Mouse (Mus musculus) limb, embryonic 14.5 days (tissue): ENCODE data around the gene Tm9sf3. TPM values are rescaled to one million over a fixed set of nuclear protein-coding genes. Genes with fewer than 3 reads are reported as not detected.

Experiments used
- ATAC-seq: fragments of 200-750 bp; cut with Nextera tagmentation; 2 replicates; pipeline ENCODE4 v1.8.0; 2017; ENCODE audit warnings: low read depth, moderate number of reproducible peaks, moderate TSS enrichment; ENCODE audit not compliant: low FRiP score
- DNase-seq: peaks from one replicate; pipeline ENCODE4 v3.0.0-alpha.2; 2015; ENCODE audit warnings: low spot score
- H3K27ac ChIP-seq: fragments of 300-500 bp; sonication (generic); replicated peaks from 2 replicates; pipeline ENCODE4 v1.5.1; 2014; ENCODE audit warnings: low read depth, mild to moderate bottlenecking, low read length, moderate library complexity, mixed read lengths
- H3K27me3 ChIP-seq: fragments of 300-500 bp; sonication (generic); 2 replicates; pipeline ENCODE4 v1.6.1; 2014; ENCODE audit warnings: low read length, mixed read lengths; ENCODE audit not compliant: control insufficient read depth, insufficient read depth
- H3K36me3 ChIP-seq: fragments of 300-500 bp; sonication (generic); 2 replicates; pipeline ENCODE4 v1.6.1; 2014; ENCODE audit warnings: mild to moderate bottlenecking, low read length, moderate library complexity, mixed read lengths; ENCODE audit not compliant: control insufficient read depth, insufficient read depth
- H3K4me1 ChIP-seq: fragments of 300-500 bp; sonication (generic); 2 replicates; pipeline ENCODE4 v1.6.1; 2014; ENCODE audit warnings: antibody characterized with exemption, low read length, mixed read lengths; ENCODE audit not compliant: control insufficient read depth, insufficient read depth
- H3K4me2 ChIP-seq: fragments of 300-500 bp; sonication (generic); replicated peaks from 2 replicates; pipeline ENCODE4 v1.6.1; 2014; ENCODE audit warnings: low read depth, mild to moderate bottlenecking, low read length, moderate library complexity; ENCODE audit not compliant: severe bottlenecking
- H3K4me3 ChIP-seq: fragments of 300-500 bp; sonication (generic); replicated peaks from 2 replicates; pipeline ENCODE4 v1.5.1; 2014; ENCODE audit warnings: low read length
- H3K9ac ChIP-seq: fragments of 300-500 bp; sonication (generic); 2 replicates; pipeline ENCODE4 v1.6.1; 2014; ENCODE audit warnings: mild to moderate bottlenecking, low read depth, low read length, moderate library complexity; ENCODE audit not compliant: severe bottlenecking
- H3K9me3 ChIP-seq: fragments of 300-500 bp; sonication (generic); 2 replicates; pipeline ENCODE4 v1.6.1; 2016; ENCODE audit warnings: low read length; ENCODE audit not compliant: control insufficient read depth
- POLR2A ChIP-seq: fragments of 200-500 bp; IDR thresholded peaks from 2 replicates; pipeline ENCODE4 v1.8.0; 2012; ENCODE audit warnings: inconsistent platforms, mild to moderate bottlenecking, moderate library complexity, borderline replicate concordance; ENCODE audit not compliant: insufficient read depth, insufficient read length; ENCODE audit errors: extremely low read depth
- WGBS: fragments of 180-500 bp; shearing (Covaris S2); extraction: QIAGEN DNeasy Blood & Tissue Kit; methylation state at CpG from one replicate; pipeline ENCODE4 v1.1.7; 2014; 5-methylcytosine and 5-hydroxymethylcytosine counted together
- polyA plus RNA-seq, 2 experiments: library from polyadenylated mRNA; depleted of rRNA in 1 of 2; stranded (reverse) in 1 of 2; unstranded in 1 of 2; fragments of >200 nt; fragmentation: Nextera tagmentation in 1 of 2; extraction: Ambion mirVana in 1 of 2; gene quantifications; 2 replicates each; pipeline versions ENCODE4 v1.2.1 to v1.2.3; 2012 to 2014

Tm9sf3 gene
- polyA plus RNA-seq, 2 experiments: 132 to 166 TPM

GRCm38 (mm10) chr19:41287224-41287623 is 23.4 kb upstream of the Tm9sf3 start:
- Histone ChIP-seq H3K9me3 (no peaks in the 10 kb centered on the region), H3K27me3 (peaks cover 5% of the 10 kb centered on the region; the same call in 1 of the 2 replicates), H3K27ac (no peak overlapping the region), H3K36me3 (no peaks in the 10 kb centered on the region), H3K4me2 (no peak overlapping the region), H3K9ac (no peak overlapping the region), H3K4me3 (no peak overlapping the region), H3K4me1 (no peaks in the 10 kb centered on the region)
- ATAC-seq (no peak), DNase-seq (no peak)
- WGBS: 84% methylated on average over 7 of the region's 7 CpGs
- TF ChIP-seq POLR2A: no peak

- no peak overlapping the region for H3K4me3 ChIP-seq
- H3K36me3 ChIP-seq: no peaks in the 10 kb centered on the region
- H3K4me2 ChIP-seq: no peak overlapping the region
- no peaks in the 10 kb centered on the region for H3K9me3 ChIP-seq
- no peak overlapping the region for H3K9ac ChIP-seq
- H3K27me3 ChIP-seq: peaks cover 5% of the 10 kb centered on the region; the same call in 1 of the 2 replicates
- WGBS: 33% methylated on average over 6 of the region's 6 CpGs
- H3K27ac ChIP-seq: no peak overlapping the region
- peak; percentile 11 for DNase-seq
- no peaks in the 10 kb centered on the region for H3K4me1 ChIP-seq
- TF ChIP-seq POLR2A: no peak
- no peak for ATAC-seq
These were observed 20.7 kb upstream of the Tm9sf3 start for GRCm38 (mm10) chr19:41284515-41284914.

GRCm38 (mm10) chr19:41282718-41283117 is 18.9 kb upstream of the Tm9sf3 start:
- no peak for ATAC-seq
- WGBS: 72% methylated on average over 5 of the region's 5 CpGs
- no peak overlapping the region for H3K27ac ChIP-seq
- no peaks in the 10 kb centered on the region for H3K9me3 ChIP-seq
- peaks cover 5% of the 10 kb centered on the region; the same call in 1 of the 2 replicates for H3K27me3 ChIP-seq
- no peak overlapping the region for H3K4me3 ChIP-seq
- no peaks in the 10 kb centered on the region for H3K4me1 ChIP-seq
- TF ChIP-seq POLR2A: no peak
- no peak overlapping the region for H3K9ac ChIP-seq
- no peak for DNase-seq
- H3K36me3 ChIP-seq: no peaks in the 10 kb centered on the region
- no peak overlapping the region for H3K4me2 ChIP-seq

GRCm38 (mm10) chr19:41282216-41282615 is 18.4 kb upstream of the Tm9sf3 start:
- DNase-seq (no peak), ATAC-seq (no peak)
- TF ChIP-seq POLR2A: no peak
- Histone ChIP-seq H3K27me3 (peaks cover 5% of the 10 kb centered on the region; the same call in 1 of the 2 replicates), H3K36me3 (no peaks in the 10 kb centered on the region), H3K4me3 (no peak overlapping the region), H3K9ac (no peak overlapping the region), H3K4me1 (no peaks in the 10 kb centered on the region), H3K27ac (no peak overlapping the region), H3K4me2 (no peak overlapping the region), H3K9me3 (no peaks in the 10 kb centered on the region)
- WGBS: 89% methylated on average over 4 of the region's 4 CpGs

GRCm38 (mm10) chr19:41279724-41280244 is 16.0 kb upstream of the Tm9sf3 start:
- Histone ChIP-seq H3K36me3 (no peaks in the 10 kb centered on the region), H3K9me3 (no peaks in the 10 kb centered on the region), H3K27ac (no peak overlapping the region), H3K4me3 (no peak overlapping the region), H3K9ac (no peak overlapping the region), H3K4me1 (no peaks in the 10 kb centered on the region), H3K27me3 (no peaks in the 10 kb centered on the region), H3K4me2 (no peak overlapping the region)
- 65% methylated on average over 8 of the region's 8 CpGs for WGBS
- no peak for TF ChIP-seq POLR2A
- ATAC-seq (no peak), DNase-seq (no peak)

GRCm38 (mm10) chr19:41278606-41279005 is 14.8 kb upstream of the Tm9sf3 start:
- Histone ChIP-seq H3K36me3 (no peaks in the 10 kb centered on the region), H3K9ac (no peak overlapping the region), H3K4me3 (no peak overlapping the region), H3K27ac (no peak overlapping the region), H3K4me2 (no peak overlapping the region), H3K4me1 (no peaks in the 10 kb centered on the region), H3K9me3 (no peaks in the 10 kb centered on the region), H3K27me3 (no peaks in the 10 kb centered on the region)
- ATAC-seq (no peak), DNase-seq (no peak)
- WGBS: 85% methylated on average over 7 of the region's 7 CpGs
- no peak for TF ChIP-seq POLR2A
